Mouse (Mus musculus): Measurements from ENCODE around the gene Ntng2.

Gene Ntng2

DNA sequence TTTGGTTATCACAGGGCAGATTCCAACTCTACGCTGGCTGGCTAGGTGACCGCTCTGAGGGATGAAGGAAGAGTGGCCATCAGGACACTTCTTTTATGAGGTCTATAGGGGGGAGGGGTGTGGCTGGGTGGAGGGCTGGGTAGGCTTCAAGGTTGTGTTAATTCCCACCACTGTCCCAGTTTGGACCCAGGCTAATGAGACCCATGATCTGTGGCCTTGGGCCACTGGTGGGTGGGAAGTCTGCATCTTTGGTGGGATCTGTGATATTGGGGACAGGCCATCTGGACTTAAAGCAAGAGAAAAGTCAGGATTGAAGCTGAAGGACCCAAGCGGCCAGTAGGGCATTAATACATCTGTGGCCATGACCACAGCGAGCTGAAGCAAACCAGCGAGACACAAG is 34.0 kb downstream of the Ntng2 start:
- DNase-seq (ENCODE audit: low read depth, low spot score), result no peak
- H3K27me3 ChIP-seq (ENCODE audit: control insufficient read depth, insufficient read depth, low read length, poor library complexity, severe bottlenecking), result no peaks in the 10 kb centered on the region; the same call in 1 of the 2 replicates
- no peaks in the 10 kb centered on the region for H3K36me3 ChIP-seq (ENCODE audit: control insufficient read depth, insufficient read depth, low read length, poor library complexity, severe bottlenecking)

GRCm38 (mm10) chr2:29217897-29218296 is 34.9 kb downstream of the Ntng2 start:
- DNase-seq (ENCODE audit: low read depth, low spot score), result no peak
- Histone ChIP-seq H3K27me3 (ENCODE audit: control insufficient read depth, insufficient read depth, low read length, poor library complexity, severe bottlenecking) (no peaks in the 10 kb centered on the region), H3K36me3 (ENCODE audit: control insufficient read depth, insufficient read depth, low read length, poor library complexity, severe bottlenecking) (no peaks in the 10 kb centered on the region)

DNA sequence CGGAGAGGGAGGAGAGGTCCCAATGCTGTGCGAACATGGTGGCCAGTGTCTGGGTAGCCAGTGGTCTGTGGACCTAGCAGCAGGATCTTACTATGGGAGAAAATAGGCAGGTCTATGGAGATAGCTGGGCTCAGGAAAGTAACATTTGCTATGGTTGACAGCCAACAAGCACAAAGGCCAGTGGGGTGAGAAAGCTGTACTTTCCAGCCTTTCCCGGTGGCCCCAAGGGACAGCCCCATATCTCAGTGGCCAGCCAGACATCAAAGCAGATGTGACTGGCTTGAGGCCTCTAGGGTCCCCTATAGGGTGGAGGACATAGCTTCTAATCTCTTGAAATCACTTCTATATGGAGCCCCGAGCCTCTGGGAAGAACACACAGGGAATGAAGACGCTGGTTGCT is 35.8 kb downstream of the Ntng2 start:
- Histone ChIP-seq H3K27me3 (ENCODE audit: control insufficient read depth, insufficient read depth, low read length, poor library complexity, severe bottlenecking) (no peaks in the 10 kb centered on the region), H3K36me3 (ENCODE audit: control insufficient read depth, insufficient read depth, low read length, poor library complexity, severe bottlenecking) (no peaks in the 10 kb centered on the region)
- no peak for DNase-seq (ENCODE audit: low read depth, low spot score)

DNA sequence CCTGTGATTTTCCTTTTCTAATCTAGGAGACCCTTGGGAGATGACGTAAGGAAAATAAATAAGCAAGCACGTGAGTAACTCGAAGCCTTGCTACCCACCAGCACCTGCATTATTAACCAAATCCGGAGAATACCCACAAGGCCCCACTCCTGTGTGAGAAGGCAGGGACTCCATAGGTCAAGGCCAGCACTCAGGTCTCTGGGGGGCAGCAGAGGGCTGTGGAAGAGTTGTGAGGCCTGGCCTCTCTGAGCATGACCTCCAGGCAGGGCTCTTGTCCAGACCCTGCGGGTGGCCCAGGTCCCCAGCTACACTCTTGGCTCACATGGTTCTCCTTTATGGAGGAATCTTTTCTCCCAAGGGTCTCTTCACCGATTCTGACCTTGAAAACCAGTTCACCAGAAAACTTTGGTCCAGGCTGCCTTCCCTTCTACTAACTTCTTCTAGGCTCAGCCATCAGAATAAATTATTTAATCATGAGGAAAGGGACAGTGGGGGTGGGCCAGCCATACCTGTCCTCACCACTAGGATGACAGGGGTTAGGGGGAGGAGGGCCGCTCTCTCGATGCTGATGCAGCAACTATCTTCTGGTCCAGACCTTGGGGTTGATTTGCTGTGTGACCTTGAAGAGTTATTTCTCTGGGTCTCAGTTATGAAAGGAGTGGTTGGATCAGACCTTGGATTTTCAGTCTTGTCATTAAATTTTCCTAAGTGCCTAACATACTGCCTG is 36.4 kb downstream of the Ntng2 start:
- Histone ChIP-seq H3K27me3 (ENCODE audit: control insufficient read depth, insufficient read depth, low read length, poor library complexity, severe bottlenecking) (no peaks in the 10 kb centered on the region), H3K36me3 (ENCODE audit: control insufficient read depth, insufficient read depth, low read length, poor library complexity, severe bottlenecking) (no peaks in the 10 kb centered on the region)
- DNase-seq (ENCODE audit: low read depth, low spot score), result peak; percentile 23

DNA sequence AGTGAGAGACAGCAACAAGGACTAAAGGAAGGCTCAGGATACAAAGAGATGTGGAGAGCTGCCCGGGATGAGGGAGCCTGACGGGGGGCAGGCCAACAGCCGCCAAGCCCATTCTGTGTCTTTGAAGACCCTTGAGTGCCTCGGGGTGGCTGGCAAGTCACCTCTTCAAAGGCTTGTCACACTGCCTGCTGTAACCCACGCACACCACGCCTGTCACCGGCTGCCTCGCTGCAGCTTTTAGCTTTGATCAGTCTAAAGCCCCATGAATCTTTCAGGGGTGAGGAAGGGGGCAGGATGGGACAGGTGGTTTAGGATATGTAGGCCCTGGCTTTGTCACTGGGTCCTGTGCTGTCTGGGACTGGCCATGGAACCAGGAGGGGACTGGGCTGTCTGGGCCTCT is 46.6 kb downstream of the Ntng2 start:
- H3K27me3 ChIP-seq (ENCODE audit: control insufficient read depth, insufficient read depth, low read length, poor library complexity, severe bottlenecking), result no peaks in the 10 kb centered on the region
- H3K36me3 ChIP-seq (ENCODE audit: control insufficient read depth, insufficient read depth, low read length, poor library complexity, severe bottlenecking), result no peaks in the 10 kb centered on the region
- no peak for DNase-seq (ENCODE audit: low read depth, low spot score)

DNA sequence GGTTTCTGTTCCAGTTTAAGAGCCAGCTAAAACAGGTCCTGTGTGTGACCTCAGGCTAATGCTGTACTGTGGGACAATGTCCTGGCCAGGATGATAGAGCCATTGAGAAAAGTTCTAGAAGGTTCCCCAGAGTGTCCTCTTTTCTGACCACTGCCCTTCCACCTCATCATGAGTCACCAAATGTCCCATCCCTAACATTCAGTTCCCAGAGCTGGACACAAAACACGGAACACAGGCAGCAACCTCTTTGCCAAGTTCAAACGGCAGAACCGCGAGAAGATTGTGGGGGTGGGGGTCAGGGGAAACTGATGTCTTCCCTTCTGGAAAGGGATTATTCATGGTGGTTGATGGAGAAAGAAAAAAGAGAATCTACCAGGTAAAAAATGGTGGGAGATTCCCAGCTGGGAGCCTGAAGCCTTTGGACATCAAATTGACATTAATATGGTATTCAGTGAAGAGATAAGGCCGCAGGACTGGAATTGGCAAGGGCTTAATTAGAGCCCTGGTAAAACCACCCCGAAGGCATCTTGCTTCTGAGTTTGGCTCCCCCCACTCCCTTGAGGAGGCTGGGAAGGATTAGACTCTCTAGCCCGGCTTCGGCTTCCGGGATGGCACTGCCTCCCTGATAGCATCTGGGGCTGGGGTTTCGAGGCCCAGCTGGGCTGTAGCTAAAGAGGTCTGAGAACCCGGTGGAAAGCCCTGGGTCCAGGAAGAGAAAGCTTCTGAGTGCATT is 51.4 kb downstream of the Ntng2 start:
- H3K27me3 ChIP-seq (ENCODE audit: control insufficient read depth, insufficient read depth, low read length, poor library complexity, severe bottlenecking), result no peaks in the 10 kb centered on the region
- no peak for DNase-seq (ENCODE audit: low read depth, low spot score)
- H3K36me3 ChIP-seq (ENCODE audit: control insufficient read depth, insufficient read depth, low read length, poor library complexity, severe bottlenecking), result no peaks in the 10 kb centered on the region

DNA sequence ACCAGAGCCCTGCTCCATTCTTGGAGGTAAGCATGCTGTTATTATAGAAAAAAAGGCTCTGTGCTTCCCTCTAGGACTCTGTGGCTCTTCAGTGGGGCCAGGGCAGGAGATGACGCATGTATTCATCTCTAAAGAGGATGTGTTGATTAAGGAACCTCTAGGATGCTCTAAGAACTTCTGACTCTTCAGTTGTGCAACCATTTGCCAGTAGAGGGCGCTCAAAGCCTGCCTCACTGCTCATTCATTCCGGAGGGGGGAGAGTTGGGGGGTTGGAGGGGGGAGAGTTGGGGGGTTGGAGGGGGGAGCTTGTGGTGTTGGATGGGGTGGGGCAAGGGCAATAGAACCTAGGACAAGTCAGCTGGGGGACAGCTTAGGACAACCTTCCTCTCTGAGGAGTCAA is 52.9 kb downstream of the Ntng2 start:
- DNase-seq (ENCODE audit: low read depth, low spot score), result peak; percentile 80
- no peaks in the 10 kb centered on the region for H3K36me3 ChIP-seq (ENCODE audit: control insufficient read depth, insufficient read depth, low read length, poor library complexity, severe bottlenecking)
- H3K27me3 ChIP-seq (ENCODE audit: control insufficient read depth, insufficient read depth, low read length, poor library complexity, severe bottlenecking), result no peaks in the 10 kb centered on the region

DNA sequence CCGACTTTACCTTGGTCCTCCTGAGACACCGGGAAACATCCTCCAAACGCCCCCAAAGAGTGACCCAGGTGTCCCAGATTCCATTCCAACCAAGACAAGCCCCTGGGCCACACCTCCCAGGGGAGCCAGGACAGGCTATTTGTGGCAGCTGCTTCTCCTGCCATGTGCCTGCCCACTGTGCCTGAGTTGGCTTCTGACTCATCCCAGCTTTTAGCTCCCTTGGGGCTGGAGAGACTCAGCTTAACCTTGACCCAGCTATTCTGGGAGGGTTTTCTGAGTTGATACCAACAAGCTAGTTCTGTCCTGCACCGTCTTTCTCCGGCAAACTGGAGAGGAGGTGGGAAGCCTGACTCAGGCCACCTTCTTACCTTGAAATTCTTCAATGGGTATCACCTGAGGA is 54.4 kb downstream of the Ntng2 start:
- Histone ChIP-seq H3K36me3 (ENCODE audit: control insufficient read depth, insufficient read depth, low read length, poor library complexity, severe bottlenecking) (no peaks in the 10 kb centered on the region), H3K27me3 (ENCODE audit: control insufficient read depth, insufficient read depth, low read length, poor library complexity, severe bottlenecking) (no peaks in the 10 kb centered on the region)
- DNase-seq (ENCODE audit: low read depth, low spot score), result no peak

GRCm38 (mm10) chr2:29196844-29197243 is 56.0 kb downstream of the Ntng2 start:
- no peak for DNase-seq (ENCODE audit: low read depth, low spot score)

GRCm38 (mm10) chr2:29194547-29195463 is 58.0 kb downstream of the Ntng2 start:
- Histone ChIP-seq H3K27me3 (ENCODE audit: control insufficient read depth, insufficient read depth, low read length, poor library complexity, severe bottlenecking) (no peaks in the 10 kb centered on the region), H3K36me3 (ENCODE audit: control insufficient read depth, insufficient read depth, low read length, poor library complexity, severe bottlenecking) (no peaks in the 10 kb centered on the region)
- peak; percentile 81 for DNase-seq (ENCODE audit: low read depth, low spot score)

More at GRCm38 (mm10) chr2:29196844-29197243, 56.0 kb downstream of the Ntng2 start:
- Histone ChIP-seq H3K27me3 (ENCODE audit: control insufficient read depth, insufficient read depth, low read length, poor library complexity, severe bottlenecking) (no peaks in the 10 kb centered on the region), H3K36me3 (ENCODE audit: control insufficient read depth, insufficient read depth, low read length, poor library complexity, severe bottlenecking) (no peaks in the 10 kb centered on the region)

GRCm38 (mm10) chr2:29193819-29194546 is 58.8 kb downstream of the Ntng2 start:
- Histone ChIP-seq H3K27me3 (ENCODE audit: control insufficient read depth, insufficient read depth, low read length, poor library complexity, severe bottlenecking) (no peaks in the 10 kb centered on the region), H3K36me3 (ENCODE audit: control insufficient read depth, insufficient read depth, low read length, poor library complexity, severe bottlenecking) (no peaks in the 10 kb centered on the region)
- no peak for DNase-seq (ENCODE audit: low read depth, low spot score)

DNA sequence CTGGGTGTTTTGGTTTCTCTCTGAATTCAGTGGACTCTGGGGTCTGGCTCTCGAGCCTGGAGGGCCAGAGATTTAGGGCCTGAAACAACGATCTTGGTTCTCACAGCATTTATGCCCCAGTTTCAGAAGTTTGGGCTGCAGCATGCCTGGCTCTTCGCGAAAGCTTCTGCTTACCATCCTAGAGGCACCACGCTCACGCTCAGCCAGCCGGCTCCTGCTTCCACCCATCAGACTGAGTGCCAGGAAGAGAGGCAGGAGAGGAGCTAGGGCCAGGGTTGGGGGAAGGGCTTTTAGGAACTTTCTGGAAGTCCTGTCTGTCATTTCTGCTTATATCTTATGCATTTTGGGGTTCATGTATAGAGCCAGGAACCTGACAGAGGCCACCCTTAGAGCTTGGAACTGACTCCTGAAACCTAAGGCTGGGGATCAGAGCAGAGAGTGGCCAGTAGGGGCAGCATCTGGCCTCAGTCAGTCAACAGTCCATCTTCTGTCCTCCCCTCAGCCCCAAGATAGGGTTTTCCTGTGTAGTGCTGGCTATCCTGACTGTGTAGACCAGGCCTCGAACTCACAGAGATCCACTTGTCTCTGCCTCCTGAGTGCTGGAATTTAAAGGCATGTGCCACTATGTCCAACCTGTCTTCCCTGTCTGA is 60.1 kb downstream of the Ntng2 start:
- Histone ChIP-seq H3K36me3 (ENCODE audit: control insufficient read depth, insufficient read depth, low read length, poor library complexity, severe bottlenecking) (no peaks in the 10 kb centered on the region), H3K27me3 (ENCODE audit: control insufficient read depth, insufficient read depth, low read length, poor library complexity, severe bottlenecking) (no peaks in the 10 kb centered on the region)
- DNase-seq (ENCODE audit: low read depth, low spot score), result peak; percentile 18

DNA sequence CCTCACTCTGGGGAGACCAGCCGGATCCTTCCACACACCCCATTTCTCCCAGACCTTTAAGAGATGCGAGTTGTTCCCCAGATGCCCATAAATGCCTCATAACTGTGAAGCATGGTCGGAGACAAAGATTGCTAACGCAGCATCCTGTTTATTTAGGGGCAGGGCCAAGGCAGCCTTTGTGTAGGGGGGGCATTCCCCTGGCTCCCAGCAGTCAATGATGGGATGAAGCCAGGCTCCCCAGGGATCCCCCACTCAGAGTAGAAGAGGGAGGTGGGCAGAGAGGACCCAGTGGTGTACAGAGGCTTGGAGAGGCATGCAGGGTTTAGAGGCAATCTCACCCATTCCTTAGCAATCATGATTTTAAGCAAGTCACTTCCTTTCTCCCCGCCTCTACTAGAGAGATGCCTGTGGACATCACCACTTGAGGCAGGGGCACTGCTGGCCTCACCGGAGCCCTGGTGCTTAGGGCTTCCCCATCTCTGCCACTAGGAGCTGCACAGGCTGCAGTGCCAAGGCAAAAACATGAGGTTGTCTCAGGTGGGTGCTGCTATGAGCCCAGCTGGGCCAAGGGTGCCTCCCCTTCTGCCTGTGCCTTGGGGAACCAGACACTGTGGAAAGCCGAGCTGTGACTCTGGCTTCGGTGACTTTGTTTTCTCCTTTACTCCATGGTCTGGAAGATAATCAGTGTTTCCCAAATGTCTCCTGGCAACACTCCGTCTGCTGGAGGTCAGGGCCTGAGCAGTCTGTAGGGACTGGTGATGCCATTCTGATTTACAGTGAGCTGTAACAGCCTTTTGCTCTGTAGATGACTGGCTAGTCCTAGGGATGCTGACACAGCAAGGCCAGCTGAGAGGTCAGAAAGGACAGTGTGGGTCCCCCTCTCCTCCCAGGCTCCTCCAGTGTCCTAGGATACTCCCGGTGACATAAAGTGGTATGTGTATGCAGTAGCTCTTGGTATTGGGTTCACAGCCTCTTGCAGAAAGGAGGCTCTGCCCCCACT is 61.3 kb downstream of the Ntng2 start:
- no peak for DNase-seq (ENCODE audit: low read depth, low spot score)
- no peaks in the 10 kb centered on the region for H3K36me3 ChIP-seq (ENCODE audit: control insufficient read depth, insufficient read depth, low read length, poor library complexity, severe bottlenecking)
- no peaks in the 10 kb centered on the region for H3K27me3 ChIP-seq (ENCODE audit: control insufficient read depth, insufficient read depth, low read length, poor library complexity, severe bottlenecking)
